24 mouse cellular contexts compared by ENCODE assay signal in the genomic region with DNA sequence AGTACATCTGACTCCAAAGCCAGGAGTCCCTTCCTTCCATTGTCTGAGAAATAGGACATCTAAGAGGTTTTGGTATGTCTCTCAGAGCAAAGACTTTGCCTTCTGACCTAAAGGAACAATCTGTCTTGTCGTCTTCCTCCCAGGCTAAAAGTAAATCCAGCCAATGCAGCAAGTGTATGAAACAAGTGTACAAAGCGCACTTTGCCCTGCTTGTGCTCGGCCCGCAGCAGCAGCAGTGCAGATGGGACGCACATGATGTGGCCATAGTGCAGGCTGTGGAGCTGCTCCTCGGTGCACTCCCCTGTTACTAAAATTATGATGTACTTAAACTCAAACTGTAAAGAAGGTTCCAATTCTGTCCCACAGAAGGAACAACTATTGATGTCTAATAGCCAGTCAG.
"Had no signal": no experiment of that assay in that cellular context is flagged by ENCODE, and none has a peak within 500 bp of the region (broad histone marks: within the 10 kb centered on the region; RNA-seq: fewer than 3 reads in every experiment).

No protein-coding gene starts in this region.

- H3K4me2 ChIP-seq: heart, embryonic 12.5 days; hindbrain, embryonic 13.5 days; hindbrain, embryonic 15.5 days; intestine, embryonic 15.5 days; limb, embryonic 12.5 days; liver, embryonic 11.5 days; liver, embryonic 13.5 days had no signal

- H3K36me3 ChIP-seq: heart, embryonic 10.5 days; heart, embryonic 12.5 days; hindbrain, embryonic 13.5 days; hindbrain, embryonic 15.5 days; intestine, embryonic 15.5 days; limb, embryonic 10.5 days; limb, embryonic 12.5 days; liver, embryonic 13.5 days had no signal

- DNase-seq: gastrocnemius, adult 2 months; gastrocnemius, postnatal 10 days; gastrocnemius, postnatal 25 days; heart, postnatal 10 days; heart, postnatal 4 days; kidney, adult 18-20 months; kidney, adult 8-10 months; kidney, postnatal 10 days; kidney, postnatal 25 days; kidney, postnatal 4 days; liver; liver, embryonic 13.5 days had no signal

- H3K9me3 ChIP-seq: intestine, embryonic 15.5 days; limb, embryonic 10.5 days had no signal

- H3K27me3 ChIP-seq: hindbrain, embryonic 13.5 days; hindbrain, embryonic 15.5 days; intestine, embryonic 15.5 days had no signal

- H3K9ac ChIP-seq: heart, embryonic 12.5 days; hindbrain, embryonic 13.5 days; hindbrain, embryonic 15.5 days; intestine, embryonic 15.5 days; limb, embryonic 12.5 days; liver, embryonic 13.5 days had no signal

- H3K27ac ChIP-seq: gastrocnemius, adult 2 months; heart, embryonic 10.5 days; hindbrain, embryonic 13.5 days; hindbrain, embryonic 15.5 days; intestine, embryonic 15.5 days; left cerebral cortex, adult 2 months; limb, embryonic 10.5 days; limb, embryonic 12.5 days; liver, embryonic 13.5 days had no signal

- H3K4me3 ChIP-seq: gastrocnemius, adult 2 months; heart, embryonic 10.5 days; heart, embryonic 12.5 days; hindbrain, embryonic 13.5 days; hindbrain, embryonic 15.5 days; intestine, embryonic 15.5 days; layer of hippocampus, adult 2 months; left cerebral cortex, adult 2 months; limb, embryonic 10.5 days; limb, embryonic 12.5 days; liver, embryonic 13.5 days had no signal

- ATAC-seq: inflammation-experienced regulatory T-cells, adult 6 months; intestine, embryonic 15.5 days; intestine, postnatal 0 days had no signal
